Mouse (Mus musculus) cerebellum, adult 18-20 months (tissue): ENCODE measurements around the gene Gm7247.
"Not testable (repeated sequence)": the region's sequence is repeated elsewhere in the genome, so short reads cannot be mapped to it uniquely, and the experiment has no call there.

Source experiments
- DNase-seq, 2 experiments: peaks; one replicate each; pipeline ENCODE4 v3.0.0; 2021

Gene Gm7247

DNA sequence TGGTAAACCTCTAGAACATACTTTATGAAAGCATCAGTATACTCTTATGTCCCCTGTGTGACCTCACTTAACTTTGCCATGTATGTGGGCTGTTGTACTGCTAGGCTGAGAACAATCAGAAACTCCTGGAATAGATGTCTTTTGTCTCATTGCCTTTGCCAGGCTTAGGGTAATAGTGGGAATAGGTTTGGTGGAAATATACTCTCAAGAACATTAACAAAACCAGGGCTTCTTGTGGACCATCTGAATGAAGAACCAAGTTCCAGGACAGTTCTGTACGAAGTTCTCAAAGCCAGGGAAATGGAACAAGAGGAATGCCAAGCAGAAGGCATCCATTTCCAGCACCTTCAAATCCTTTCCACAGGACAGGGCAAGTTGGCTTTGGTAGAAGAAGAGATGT lies at the start of gene Gm7247:
Gene Gm7247, plus strand, starts transcription at position 301 of the 400 bp plus-strand sequence.
- DNase-seq, result no peak

DNA sequence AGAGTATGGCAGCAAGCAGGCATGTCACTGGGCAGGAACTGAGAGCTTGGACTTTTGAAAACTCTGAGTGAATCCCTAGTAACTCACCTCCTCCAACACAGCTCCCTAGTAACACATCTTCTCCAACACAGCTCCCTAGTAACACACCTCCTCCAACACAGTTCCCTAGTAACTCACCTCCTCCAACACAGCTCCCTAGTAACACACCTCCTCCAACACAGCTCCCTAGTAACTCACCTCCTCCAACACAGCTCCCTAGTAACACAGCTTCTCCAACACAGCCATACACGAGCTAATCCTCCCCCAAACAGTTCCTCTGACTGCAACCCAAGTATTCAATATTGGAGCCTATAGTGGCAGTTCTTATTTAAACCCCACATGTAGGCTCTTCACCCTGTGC lies 37.6 kb upstream of the Gm7247 start:
- no peak for DNase-seq

DNA sequence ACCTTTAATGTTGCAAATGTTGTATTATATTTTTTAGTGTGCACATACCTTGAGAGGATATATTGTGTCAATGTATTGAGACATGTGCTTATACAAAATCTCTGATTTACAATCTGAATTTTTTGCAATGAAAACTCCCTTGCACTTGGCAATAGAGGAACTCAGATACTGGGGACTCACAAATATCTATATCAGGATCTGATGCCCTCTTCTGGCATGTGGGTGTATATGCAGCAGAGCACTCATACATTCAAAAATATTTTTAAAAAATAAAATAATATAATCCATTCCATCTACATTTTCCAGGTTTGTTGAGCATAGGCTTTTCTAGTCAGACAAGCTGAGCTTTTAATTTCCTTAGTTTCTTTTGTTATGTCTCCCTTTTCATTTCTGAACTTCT lies 15.5 kb upstream of the Gm7247 start:
- DNase-seq, result no peak

DNA sequence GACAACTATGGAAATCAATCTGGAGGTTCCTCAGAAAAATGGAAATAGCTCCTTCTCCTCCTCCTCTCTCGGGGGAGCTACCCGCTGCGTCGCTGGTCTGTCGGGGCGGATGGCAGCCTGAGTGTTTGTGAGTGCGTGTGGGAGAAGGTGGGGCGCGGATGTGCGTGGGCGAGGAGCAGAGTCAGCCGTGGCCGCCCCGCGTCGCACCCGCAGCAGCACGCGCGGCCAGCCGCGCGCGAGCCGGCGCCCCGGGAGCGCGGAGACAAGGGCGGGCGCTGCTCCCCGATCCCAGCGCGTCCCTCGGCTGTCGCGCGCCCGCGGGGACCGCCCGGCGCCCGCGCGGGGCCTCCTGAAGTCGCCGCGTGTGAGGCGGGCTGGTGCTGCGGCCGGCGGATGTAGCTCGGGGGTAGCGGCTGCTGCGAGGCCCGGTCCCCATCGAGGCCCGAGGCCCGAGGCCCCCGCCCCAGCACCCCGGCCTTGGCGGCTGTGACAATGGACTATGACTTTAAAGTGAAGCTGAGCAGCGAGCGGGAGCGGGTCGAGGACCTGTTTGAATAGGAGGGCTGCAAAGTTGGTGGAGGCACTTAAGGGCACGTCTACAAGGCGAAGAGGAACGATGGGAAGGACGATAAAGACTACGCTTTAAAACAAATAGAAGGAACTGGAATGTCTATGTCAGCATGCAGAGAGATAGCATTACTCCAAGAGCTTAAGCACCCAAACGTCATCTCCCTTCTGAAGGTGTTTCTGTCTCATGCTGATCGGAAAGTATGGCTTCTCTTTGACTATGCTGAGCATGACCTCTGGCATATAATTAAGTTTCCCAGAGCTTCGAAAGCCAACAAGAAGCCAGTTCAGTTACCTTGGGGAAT lies 3.2 kb upstream of the Gm7247 start:
- no peak for DNase-seq

DNA sequence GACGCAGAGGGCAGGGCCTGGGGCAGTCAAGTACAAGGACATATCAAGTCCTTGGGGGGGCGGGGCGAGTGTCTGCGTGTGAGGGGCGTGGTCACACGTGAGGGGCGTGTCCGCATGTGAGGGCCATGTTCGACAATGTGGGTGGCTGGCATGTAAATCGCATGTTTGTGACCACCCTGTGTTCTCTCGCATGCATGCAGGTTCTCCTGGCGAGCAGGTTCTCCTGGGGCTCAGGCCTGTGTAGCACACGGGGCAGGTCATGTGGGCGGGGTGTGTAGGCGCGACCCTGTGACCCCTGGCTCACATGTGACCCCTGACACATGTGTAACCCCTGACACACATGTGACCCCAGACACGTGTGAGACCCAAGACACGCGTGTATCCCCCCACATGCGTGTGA lies 21.2 kb downstream of the Gm7247 start:
- DNase-seq, result no peak

DNA sequence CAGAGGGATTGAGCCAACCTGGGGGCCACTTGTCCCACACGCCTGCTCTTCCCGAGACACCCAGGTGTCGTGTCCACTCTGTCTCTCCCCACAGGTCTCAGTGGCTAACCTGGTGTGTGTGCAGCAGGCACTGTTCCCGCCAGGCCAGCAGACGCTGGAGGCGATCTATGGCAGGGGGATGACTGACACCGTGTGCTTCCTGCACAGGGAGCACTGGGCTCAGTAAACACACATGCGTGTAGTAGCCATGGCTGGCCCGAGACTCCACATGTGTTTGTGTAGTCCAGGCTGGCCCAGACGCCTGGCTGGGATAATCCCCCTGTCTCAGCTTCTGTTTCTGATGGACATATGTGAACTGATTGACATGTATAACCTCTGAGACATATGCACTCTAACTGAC lies 22.8 kb downstream of the Gm7247 start:
- DNase-seq, result no peak

DNA sequence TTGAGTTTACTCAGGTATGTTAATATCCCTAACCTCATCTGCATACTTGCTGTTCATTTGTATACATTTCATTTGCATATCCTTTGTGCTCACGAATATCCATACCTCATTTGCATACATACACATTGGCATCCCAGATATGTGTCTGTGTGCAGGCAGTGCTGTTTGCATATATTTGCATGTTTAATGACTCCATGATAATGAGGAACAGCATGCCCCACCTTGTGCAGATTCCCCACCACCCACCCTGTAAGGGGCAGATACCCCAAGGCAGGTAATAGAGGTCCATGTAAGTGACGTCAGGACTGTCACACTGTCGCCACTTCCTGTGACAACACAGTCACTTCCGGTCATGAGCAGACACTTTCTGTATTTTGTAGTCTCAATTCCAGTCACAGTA lies 24.2 kb downstream of the Gm7247 start:
- no peak for DNase-seq

DNA sequence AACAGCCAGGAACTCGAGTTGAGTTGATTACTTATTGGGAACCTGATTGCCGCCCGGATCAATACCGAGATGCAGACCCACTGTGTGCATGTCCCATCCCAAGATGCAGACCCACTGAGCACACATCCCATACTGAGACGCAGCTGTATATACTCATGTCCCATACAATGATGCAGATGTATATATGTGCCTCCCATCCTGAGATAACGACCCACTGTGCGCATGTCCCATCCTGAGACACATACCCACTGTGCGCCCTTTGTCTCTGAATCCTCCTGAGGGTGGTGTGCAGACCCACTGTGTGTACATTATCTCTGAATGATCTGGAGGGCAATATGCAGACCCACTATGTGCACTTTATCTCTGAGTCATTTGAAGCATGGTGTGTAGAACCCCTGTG lies 26.2 kb downstream of the Gm7247 start:
- no peak for DNase-seq

DNA sequence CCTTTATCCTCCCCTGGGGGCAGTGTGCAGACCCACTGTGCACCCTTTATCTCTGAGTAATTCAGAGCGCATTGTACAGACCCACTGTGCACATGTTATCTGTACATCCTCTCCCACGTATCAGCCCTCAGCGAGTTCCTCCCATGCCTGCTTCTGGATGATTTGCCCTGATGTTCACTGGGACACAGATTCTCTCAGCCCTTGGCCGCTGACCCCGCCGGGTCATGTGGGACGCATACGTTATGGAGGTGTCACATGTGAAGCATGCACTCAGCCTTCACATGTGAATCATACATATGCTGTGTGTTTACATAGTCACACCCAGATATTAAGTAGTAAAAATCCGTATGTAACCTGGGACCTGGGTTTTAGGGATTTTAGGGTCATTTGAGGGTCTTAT lies 26.7 kb downstream of the Gm7247 start:
- no peak for DNase-seq

DNA sequence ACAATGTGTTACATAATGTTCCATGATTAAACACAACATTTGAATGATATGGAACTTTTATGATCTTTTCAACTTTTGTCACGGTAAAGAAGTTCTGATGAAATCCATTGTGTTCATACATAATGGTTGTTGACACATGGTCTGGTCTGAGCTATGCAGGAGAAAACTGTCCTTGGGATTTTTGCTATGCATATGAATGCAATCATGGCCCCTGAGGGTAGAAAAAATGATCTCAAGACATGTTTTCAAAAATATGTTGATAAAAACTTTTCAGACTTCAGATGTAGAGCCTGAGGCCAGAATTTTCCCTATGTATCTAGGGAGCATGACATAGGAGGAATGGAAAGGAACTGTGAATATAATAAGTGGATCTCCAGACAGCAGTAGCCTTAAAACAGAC lies 49.0 kb downstream of the Gm7247 start, which contains the start of gene Vmn2r88:
Gene Vmn2r88, plus strand, starts transcription at position 301 of the 400 bp plus-strand sequence.
- no peak for DNase-seq

DNA sequence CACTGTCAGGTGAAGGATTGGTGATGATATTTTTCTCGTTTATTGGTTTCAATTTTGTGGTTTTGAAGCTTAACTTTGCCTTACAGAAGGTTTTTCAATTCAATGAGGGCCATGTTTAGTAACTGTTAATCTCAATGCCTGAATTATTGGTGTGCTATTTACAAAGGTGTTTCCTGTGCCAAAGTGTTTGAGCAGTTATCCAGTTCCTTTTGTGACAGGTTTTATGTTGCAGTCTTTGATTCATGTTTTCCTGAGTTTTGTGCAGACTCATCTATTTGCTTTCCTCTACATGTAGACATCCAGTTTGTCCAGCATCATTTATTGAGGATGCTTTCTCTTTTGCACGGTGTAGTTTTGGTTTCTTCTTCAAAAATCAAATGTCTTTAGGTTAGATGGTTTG lies 62.3 kb downstream of the Gm7247 start:
- DNase-seq, result no peak

DNA sequence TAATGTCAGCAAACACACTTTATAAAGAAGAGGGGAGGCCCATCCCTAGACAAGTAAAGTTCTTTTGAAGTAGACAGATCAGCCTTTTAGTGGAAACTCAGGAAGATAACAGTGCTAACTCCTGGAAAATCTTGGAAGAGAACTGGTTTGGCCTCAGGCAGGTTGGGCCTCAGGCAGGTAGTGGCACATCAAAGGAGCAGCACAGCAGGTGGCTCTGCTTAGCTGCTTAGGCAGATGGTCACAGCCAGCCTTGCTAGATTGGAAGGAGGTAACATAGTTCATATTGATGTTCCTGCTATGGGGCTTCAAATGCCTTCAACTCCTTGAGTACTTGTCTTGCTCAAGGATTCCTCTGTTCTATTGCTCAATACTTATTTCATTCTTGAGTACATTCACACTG lies 68.6 kb downstream of the Gm7247 start:
- DNase-seq, result peak in 1 of 2 experiments; percentile 4

DNA sequence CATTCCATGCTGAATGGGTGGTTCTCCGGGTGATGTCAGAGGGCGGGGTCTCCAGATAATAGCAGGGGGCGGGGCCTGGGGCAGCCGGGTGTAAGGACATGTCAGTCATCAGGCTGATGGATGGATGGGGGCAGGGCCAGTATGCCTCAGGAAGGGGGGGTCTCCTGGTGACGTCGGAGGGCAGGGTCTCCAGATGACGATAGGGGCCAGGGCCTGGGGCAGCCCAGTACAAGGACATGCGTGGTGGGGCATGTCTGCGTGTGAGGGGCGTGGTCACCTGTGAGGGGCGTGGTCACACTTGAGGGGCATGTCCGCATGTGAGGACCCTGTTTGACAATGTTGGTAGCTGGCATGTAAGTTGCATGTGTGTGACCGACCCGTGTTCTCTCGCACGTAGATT lies 73.0 kb downstream of the Gm7247 start:
- DNase-seq, result no peak

DNA sequence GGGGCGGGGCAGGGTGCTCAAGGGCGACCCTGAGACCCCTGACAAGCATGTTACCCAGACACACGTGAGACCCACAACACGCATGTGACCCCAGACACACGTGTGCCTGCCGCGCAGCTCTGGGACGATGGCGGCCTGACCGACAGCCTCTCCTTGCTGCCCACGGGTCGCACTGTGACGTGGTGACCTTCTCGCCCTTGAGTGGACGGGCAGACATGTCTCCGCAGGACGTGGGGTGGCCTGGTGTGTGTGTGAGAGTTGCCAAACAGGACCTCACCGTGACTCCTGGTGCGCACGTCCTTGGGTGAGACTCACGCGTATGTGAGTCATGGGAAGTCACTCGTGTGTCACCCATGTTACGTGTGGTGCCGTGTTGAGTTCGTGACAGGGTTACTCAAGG lies 73.5 kb downstream of the Gm7247 start:
- no peak for DNase-seq

DNA sequence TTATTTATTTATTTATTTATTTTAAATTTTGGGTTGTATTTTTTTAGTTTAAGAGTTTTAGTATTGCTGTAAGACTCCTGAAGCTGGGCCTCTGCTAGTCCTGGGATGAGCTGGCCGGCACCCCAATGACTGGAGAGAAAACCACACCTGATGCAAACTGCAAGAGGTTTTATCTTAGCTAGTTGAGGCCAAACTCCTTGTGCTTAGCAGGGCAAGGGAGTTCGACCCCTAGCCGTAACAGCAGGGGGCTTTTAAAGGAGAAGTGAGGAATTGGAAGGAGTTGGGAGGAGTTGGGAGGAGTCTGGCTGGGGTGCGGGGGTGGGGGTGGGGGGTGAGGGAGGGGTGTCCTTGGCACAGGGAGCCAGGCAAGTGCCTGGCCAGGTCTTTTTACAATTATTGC lies 77.4 kb downstream of the Gm7247 start:
- no peak for DNase-seq

DNA sequence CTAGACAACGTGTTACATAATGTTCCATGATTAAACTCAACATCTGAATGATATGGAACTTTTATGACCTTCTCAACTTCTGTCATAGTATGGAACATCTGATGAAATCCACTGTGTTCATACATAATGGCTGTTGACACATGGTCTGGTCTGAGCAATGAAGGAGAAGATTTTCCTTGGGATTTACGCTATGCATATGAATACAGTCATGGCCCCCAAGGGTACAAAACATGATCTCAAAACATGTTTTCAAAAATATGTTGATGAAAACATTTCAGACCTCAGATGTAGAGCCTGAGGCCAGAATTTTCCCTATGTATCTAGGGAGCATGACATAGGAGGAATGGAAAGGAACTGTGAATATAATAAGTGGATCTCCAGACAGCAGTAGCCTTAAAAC lies 90.0 kb downstream of the Gm7247 start, which contains the start of gene Vmn2r89:
Gene Vmn2r89, plus strand, starts transcription at position 301 of the 400 bp plus-strand sequence.
- not testable (repeated sequence) for DNase-seq

DNA sequence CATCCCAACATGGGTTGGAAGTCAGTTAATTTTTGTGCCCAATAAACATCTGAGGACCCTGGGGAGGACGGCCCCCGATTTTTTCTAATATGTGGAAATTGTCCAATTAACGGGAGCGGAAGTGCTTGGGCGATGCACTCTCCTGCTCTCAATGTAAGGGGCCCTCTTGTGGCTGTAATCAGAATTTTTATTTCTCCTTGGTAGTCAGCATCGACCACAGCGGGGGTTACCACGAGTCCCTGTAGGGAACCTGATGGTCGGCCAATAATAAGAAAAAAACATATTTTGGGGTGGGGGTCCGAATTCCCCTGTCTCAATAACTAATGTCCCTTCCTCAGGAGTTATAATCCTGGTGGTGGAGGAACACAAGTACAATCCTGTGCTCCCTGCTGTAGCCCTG lies 118.7 kb downstream of the Gm7247 start:
- not testable (repeated sequence) for DNase-seq

DNA sequence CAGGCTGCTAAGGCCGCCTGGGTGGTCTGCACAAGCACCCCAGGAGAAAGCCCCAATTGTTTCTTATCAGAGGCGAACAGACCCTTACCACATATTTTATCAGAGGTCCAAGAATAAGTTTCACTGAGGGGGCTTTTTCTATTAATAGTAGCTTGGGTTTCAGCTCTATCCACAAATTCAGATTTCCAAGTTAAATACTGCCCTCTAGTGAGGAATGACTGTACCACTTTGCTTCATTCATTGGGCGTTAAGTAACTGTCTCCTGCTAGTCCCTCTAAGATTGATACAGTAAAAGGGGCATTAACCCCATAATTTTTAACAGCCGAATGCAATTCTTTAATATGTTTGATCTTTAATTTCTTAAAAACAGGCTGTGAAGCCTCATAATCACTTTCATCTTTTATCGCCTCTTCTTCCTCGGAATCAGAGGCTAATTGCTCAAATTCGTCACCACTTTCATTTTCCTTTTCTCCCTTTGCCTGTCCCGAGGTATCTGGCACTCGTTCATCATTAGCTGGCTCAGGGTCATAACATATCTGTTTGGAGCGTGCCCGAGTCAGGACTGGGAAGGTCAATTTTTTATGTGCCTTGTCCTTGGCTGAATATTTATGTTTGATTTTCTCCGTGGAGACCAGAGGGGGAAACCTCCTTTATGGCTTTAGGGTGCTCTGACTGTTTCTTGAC lies 119.9 kb downstream of the Gm7247 start:
- DNase-seq, result not testable (repeated sequence)

DNA sequence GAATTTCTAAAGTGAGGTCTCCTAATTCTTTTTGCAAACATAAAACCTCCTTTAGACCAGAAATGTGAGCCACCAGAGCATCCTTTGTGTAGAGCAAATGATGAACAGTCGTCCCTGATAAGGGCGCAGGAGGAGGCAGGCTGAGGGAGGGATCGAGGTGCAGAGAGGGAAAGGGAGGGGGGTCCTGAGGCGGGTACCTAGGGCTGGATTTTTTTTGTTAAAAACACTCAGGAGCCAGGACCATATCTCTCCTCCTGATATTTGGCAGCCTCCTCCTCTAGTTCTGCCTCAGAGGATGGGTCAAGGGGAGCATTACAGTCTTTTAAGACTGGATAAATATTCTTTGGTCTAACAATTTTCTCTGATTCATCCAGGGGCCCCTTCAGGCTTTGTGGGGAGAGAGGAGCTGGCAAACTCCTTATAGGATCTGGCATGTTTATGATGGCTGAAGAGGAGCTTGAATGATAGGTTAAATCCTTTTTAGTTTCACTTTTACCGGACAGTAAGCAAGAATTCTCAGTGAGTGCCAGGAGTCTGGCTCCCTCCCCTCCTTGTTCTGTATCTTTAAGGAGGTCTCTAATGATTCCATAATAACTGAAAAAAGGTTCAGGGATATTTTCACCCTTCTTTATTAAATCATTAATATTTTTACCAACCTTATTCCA lies 120.6 kb downstream of the Gm7247 start:
- DNase-seq, result no peak

DNA sequence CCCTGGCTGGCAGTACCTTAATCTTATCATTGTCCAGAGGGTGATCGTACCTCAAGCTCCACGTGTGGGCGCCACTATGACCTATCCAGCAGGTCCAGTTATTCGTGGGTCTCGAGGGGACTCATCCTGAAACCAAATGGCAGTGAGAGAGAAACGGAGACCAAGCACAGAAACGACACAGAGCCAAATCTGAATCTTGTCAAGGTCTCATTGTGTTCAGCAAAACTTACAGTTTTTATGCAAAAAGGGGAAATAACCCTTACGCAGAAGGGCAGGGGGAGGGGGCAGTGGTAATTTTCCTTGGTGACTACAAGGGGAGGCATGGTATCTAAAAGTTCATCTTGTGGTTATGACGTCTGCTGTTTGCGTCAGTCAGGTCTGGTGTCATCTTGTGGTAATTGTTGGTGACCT lies 121.4 kb downstream of the Gm7247 start:
- DNase-seq, result not testable (repeated sequence)

DNA sequence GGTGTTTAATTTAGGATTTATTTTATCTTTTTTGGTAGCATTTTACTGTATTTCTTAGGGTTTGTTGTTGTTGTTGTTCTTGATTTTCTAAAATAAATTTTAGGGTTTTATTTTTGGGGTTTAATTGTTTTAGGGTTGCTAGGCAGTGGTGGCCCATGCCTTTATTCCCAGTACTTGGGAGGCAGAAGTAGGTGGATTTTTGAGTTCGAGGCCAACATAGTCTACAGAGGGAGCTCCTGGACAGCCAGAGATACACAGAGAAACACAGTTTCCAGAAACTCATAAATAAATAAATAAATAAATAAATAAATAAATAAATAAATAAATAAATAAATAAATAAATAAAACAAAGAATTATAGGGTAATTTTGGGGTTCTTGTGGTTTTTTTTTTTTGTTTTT lies 122.1 kb downstream of the Gm7247 start:
- DNase-seq, result no peak

DNA sequence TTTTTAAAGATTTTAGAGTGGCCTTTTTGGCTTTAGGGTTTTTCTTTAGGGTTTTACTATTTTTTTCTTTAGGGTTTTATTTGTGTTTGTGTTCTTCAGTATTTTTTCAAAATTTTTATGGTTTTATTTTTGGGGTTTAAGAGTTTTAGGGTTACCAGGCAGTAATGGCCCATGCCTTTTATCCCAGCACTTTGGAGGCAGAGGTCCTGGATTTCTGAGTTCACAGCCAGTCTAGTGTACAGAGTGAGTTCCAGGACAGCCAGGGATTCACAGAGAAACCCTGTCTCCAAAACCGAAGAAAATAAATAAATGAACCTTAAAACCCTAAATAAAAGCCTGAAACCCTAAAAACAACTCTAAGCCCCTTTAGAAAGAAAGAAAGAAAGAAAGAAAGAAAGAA lies 124.6 kb downstream of the Gm7247 start:
- DNase-seq, result no peak

DNA sequence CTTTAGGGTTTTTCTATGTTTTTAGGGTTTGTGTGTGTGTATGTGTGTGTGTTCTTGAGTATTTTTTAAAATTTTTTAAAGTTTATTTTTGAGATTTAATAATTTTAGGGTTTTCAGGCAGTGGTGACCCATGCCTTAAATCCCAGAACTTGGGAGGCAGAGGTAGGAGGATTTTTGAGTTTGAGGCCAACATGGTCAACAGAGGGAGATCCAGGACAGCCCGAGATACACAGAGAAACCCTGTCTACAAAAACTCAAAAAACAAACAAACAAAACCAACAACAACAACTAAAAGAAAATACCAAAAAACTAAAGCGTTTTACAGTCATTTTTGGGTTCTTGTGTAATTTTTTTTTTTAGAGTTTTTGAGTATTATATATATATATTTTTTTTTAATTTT lies 134.2 kb downstream of the Gm7247 start:
- no peak for DNase-seq

DNA sequence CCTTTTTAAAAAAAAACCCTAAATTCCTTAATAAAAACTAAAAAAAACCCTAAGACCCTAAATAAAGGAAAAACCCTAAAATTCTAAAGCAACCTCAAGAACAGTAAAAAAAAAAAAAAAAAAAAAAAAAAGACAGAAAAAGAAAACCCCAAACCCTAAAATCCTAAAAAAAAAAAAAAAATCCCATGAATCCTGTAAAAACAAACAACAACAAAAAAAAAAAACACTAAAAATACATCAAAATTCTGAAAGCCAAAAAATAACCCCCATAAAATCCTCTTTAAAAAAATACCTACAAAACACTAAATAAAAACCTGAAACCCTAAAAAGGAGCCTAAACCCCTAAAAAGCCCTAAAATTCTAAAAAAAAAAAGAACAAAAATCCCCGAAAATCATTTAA lies 135.4 kb downstream of the Gm7247 start:
- no peak for DNase-seq
